20 mouse cellular contexts compared by ENCODE assay signal in genomic region chr5:92402816-92403215, GRCm38 (mm10). TPM values are rescaled to one million over a fixed set of nuclear protein-coding genes. Genes with fewer than 3 reads are reported as not detected.
"Had no signal": no experiment of that assay in that cellular context is flagged by ENCODE, and none has a peak within 500 bp of the region (broad histone marks: within the 10 kb centered on the region; RNA-seq: fewer than 3 reads in every experiment).

No protein-coding gene starts in this region.

- H3K4me3 ChIP-seq: limb, embryonic 12.5 days; liver, embryonic 13.5 days; lung, embryonic 15.5 days; megakaryocyte, embryonic 14.5 days; midbrain, embryonic 15.5 days; stomach, embryonic 15.5 days had no signal

- H3K4me1 ChIP-seq: lung, embryonic 15.5 days; midbrain, embryonic 15.5 days; stomach, embryonic 15.5 days had no signal

- H3K4me2 ChIP-seq: limb, embryonic 12.5 days; liver, embryonic 13.5 days; lung, embryonic 15.5 days; midbrain, embryonic 11.5 days; midbrain, embryonic 15.5 days; stomach, embryonic 15.5 days had no signal

- H3K27me3 ChIP-seq: limb, embryonic 12.5 days; liver, embryonic 13.5 days; lung, embryonic 15.5 days; midbrain, embryonic 15.5 days; stomach, embryonic 15.5 days had no signal

- H3K36me3 ChIP-seq: limb, embryonic 12.5 days; liver, embryonic 13.5 days; lung, embryonic 15.5 days; midbrain, embryonic 15.5 days; stomach, embryonic 15.5 days had no signal

- H3K9me3 ChIP-seq: limb, embryonic 12.5 days; liver, embryonic 13.5 days; lung, embryonic 15.5 days; megakaryocyte, embryonic 14.5 days; midbrain, embryonic 15.5 days; stomach, embryonic 15.5 days had no signal

- H3K27ac ChIP-seq: limb, embryonic 12.5 days; liver, embryonic 13.5 days; lung, embryonic 15.5 days; macrophage; midbrain, embryonic 15.5 days; stomach, embryonic 15.5 days had no signal

- DNase-seq: kidney, adult 9 months; kidney, postnatal 10 days; liver; liver, embryonic 13.5 days; liver, postnatal 0 days; lung, postnatal 14 days; right cerebral cortex, postnatal 14 days; thymus, adult 2 months; thymus, postnatal 25 days had no signal

- H3K9ac ChIP-seq: limb, embryonic 12.5 days; liver, embryonic 13.5 days; liver, postnatal 0 days; lung, embryonic 15.5 days; midbrain, embryonic 15.5 days; stomach, embryonic 15.5 days had no signal

- ATAC-seq: liver, postnatal 0 days; midbrain, embryonic 15.5 days had no signal

RNA-seq across cellular contexts. Expression of gene Cxcl10, which starts 54.1 kb away (rescaled TPM):
- total RNA-seq: layer of hippocampus, postnatal 14 days; left cerebral cortex, postnatal 10 days had no signal
- polyA plus RNA-seq: neural tube, embryonic 14.5 days; testis, adult 2 months had no signal
